ENCODE assay signal across 1 mouse cellular context in the genomic region with DNA sequence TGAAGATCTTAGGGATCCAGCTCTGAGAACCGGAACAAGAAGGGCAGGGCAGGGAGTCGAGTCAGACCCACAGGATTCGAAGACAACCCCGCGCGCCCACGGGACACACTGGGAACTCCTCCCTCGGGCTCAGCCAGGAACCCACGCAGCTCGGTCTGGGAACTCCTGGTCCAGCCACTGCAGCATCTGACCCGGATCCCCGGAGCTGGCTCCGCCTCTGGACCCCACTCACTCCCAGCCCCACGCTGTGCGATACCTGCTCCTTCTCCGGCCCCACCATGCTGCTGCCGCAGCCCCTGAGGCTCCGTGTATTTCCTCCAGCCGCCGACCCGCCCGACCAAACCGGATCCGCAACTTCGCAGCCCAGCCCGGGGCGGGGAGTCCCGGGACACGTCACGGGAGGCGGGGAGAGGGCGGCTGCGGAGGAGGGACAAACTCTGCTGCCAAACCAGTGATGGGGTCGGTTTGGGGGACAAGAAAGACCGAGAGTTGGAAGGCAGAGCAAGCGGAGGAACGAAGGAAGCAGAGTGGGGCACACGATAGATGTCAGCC.
A peak's percentile ranks its signal among the peaks of the same experiment; 100 is the strongest.
TF ChIP-seq lines count a peak whose summit lies in the region.

A gene (minus strand): TSS at position 350 of the 552 bp plus-strand sequence.

TF ChIP-seq in CH12.LX, 34 proteins besides CTCF, POLR2A, EP300 and RAD21 (continued from another document):
- TF ChIP-seq TCF12 (IDR thresholded peaks at IDR 0.05; ENCODE audit: low read depth, low read length) (0 out of 2 replicates have a peak, but pooled peaks have one; percentile 27), ELF1 (IDR thresholded peaks at IDR 0.05; ENCODE audit: low read depth, low read length) (peak; percentile 36; the same call in 1 of the 2 replicates), ZMIZ1 (IDR thresholded peaks at IDR 0.05; ENCODE audit: low read depth, low read length) (peak; percentile 62), MXI1 (IDR thresholded peaks at IDR 0.05; ENCODE audit: low read depth, low read length) (peak; percentile 68), MAZ (IDR thresholded peaks at IDR 0.05; ENCODE audit: low read depth, low read length) (0 out of 2 replicates have a peak, but pooled peaks have one; percentile 48), POLR2AphosphoS2 (IDR thresholded peaks at IDR 0.05; ENCODE audit: low read depth, low read length) (no peak), CHD1 (IDR thresholded peaks at IDR 0.05; ENCODE audit: low read depth, low read length) (no peak), MYC (IDR thresholded peaks at IDR 0.05; ENCODE audit: low read depth, low read length) (no peak)
